Mouse (Mus musculus) MEL (cell line): ENCODE data around the gene Bach2. TPM values are rescaled to one million over a fixed set of nuclear protein-coding genes. Genes with fewer than 3 reads are reported as not detected.

ENCODE experiments used
- DNase-seq: peaks from one replicate; pipeline ENCODE4 v3.0.0; 2011; ENCODE audit warnings: low read depth, low spot score
- H3K27ac ChIP-seq: 2 replicates; pipeline ENCODE4 v1.5.1; 2012; ENCODE audit warnings: low read depth, mild to moderate bottlenecking, control low read depth, low read length, moderate library complexity; ENCODE audit not compliant: control insufficient read depth
- H3K27me3 ChIP-seq, 2 experiments: fragments of 150-350 bp in 1 of 2; sonication (generic) in 1 of 2; 2 replicates each; pipeline ENCODE4 v1.6.1; 2012; ENCODE audit warnings: low read length in 2 of 2, mild to moderate bottlenecking in 2 of 2, improper control_type of control experiment in 1 of 2, moderate library complexity in 1 of 2; ENCODE audit not compliant: insufficient read depth in 2 of 2, control insufficient read depth in 1 of 2
- H3K36me3 ChIP-seq, 2 experiments: 2 replicates each; pipeline ENCODE4 v1.6.1; 2012 to 2014; ENCODE audit warnings: low read length in 2 of 2, improper control_type of control experiment in 1 of 2, inconsistent platforms in 1 of 2, mild to moderate bottlenecking in 1 of 2; ENCODE audit not compliant: insufficient read depth in 2 of 2, control insufficient read depth in 1 of 2
- H3K4me1 ChIP-seq, 2 experiments: fragments of 150-350 bp in 1 of 2; sonication (generic) in 1 of 2; 2 replicates each; pipeline ENCODE4 v1.6.1; 2012; ENCODE audit warnings: low read length in 2 of 2, improper control_type of control experiment in 1 of 2, mild to moderate bottlenecking in 1 of 2; ENCODE audit not compliant: insufficient read depth in 2 of 2, control insufficient read depth in 1 of 2
- H3K4me3 ChIP-seq, 2 experiments: fragments of 150-350 bp in 1 of 2; sonication (generic) in 1 of 2; 2 replicates each; pipeline ENCODE4 v1.5.1; 2012; ENCODE audit warnings: low read depth in 2 of 2, low read length in 2 of 2, mild to moderate bottlenecking in 2 of 2, moderate library complexity in 2 of 2, control low read depth in 1 of 2, improper control_type of control experiment in 1 of 2; ENCODE audit not compliant: control insufficient read depth in 1 of 2, insufficient read depth in 1 of 2
- H3K79me2 ChIP-seq: 2 replicates; pipeline ENCODE4 v1.6.1; 2012; ENCODE audit warnings: mild to moderate bottlenecking, low read length, moderate library complexity; ENCODE audit not compliant: control insufficient read depth, poor library complexity, insufficient read depth
- H3K9ac ChIP-seq: 2 replicates; pipeline ENCODE4 v1.6.1; 2012; ENCODE audit warnings: low read depth, mild to moderate bottlenecking, control low read depth, low read length, moderate library complexity; ENCODE audit not compliant: control insufficient read depth, poor library complexity, severe bottlenecking
- H3K9me3 ChIP-seq: fragments of 150-350 bp; sonication (generic); replicated peaks from 2 replicates; pipeline ENCODE4 v1.6.1; 2012; ENCODE audit warnings: mild to moderate bottlenecking, low read length, improper control_type of control experiment, moderate library complexity; ENCODE audit not compliant: insufficient read depth
- BHLHE40 ChIP-seq: IDR thresholded peaks from 2 replicates; pipeline ENCODE4 v1.6.1; 2012; ENCODE audit warnings: low read depth, mild to moderate bottlenecking, inconsistent platforms, low read length, improper control_type of control experiment, borderline replicate concordance
- CTCF ChIP-seq, 3 experiments: IDR thresholded peaks in 2 of 3; conservative IDR thresholded peaks in 1 of 3; 2 replicates each; pipeline ENCODE4 v1.5.1; 2011 to 2012; ENCODE audit warnings: low read length in 3 of 3, low read depth in 2 of 3, mild to moderate bottlenecking in 2 of 3, improper control_type of control experiment in 1 of 3, inconsistent platforms in 1 of 3, mixed read lengths in 1 of 3, moderate library complexity in 1 of 3; ENCODE audit not compliant: control insufficient read depth in 1 of 3, insufficient read depth in 1 of 3, poor library complexity in 1 of 3, severe bottlenecking in 1 of 3
- ELF1 ChIP-seq: IDR thresholded peaks from 2 replicates; pipeline ENCODE4 v1.6.1; 2014; ENCODE audit warnings: low read depth, mild to moderate bottlenecking, inconsistent platforms, low read length, improper control_type of control experiment, moderate library complexity
- ETS1 ChIP-seq: IDR thresholded peaks from 2 replicates; pipeline ENCODE4 v1.6.1; 2012; ENCODE audit warnings: low read depth, mild to moderate bottlenecking, inconsistent platforms, low read length, improper control_type of control experiment, moderate library complexity
- GABPA ChIP-seq: IDR thresholded peaks from 2 replicates; pipeline ENCODE4 v1.6.1; 2012; ENCODE audit warnings: low read depth, mild to moderate bottlenecking, inconsistent platforms, low read length, improper control_type of control experiment, moderate library complexity
- GATA1 ChIP-seq: IDR thresholded peaks from 2 replicates; pipeline ENCODE4 v1.6.1; 2011; ENCODE audit warnings: low read depth, low read length, improper control_type of control experiment
- HCFC1 ChIP-seq: IDR thresholded peaks from 2 replicates; pipeline ENCODE4 v1.6.1; 2012; ENCODE audit warnings: low read depth, mild to moderate bottlenecking, inconsistent platforms, low read length, improper control_type of control experiment, moderate library complexity
- MAX ChIP-seq: IDR thresholded peaks from 2 replicates; pipeline ENCODE4 v1.6.1; 2011; ENCODE audit warnings: low read length, improper control_type of control experiment
- MYC ChIP-seq: IDR thresholded peaks from 2 replicates; pipeline ENCODE4 v1.6.1; 2011; ENCODE audit warnings: low read depth, mild to moderate bottlenecking, low read length, improper control_type of control experiment, moderate library complexity
- NELFE ChIP-seq: IDR thresholded peaks from 2 replicates; pipeline ENCODE4 v1.6.1; 2011; ENCODE audit warnings: low read depth, low read length, improper control_type of control experiment
- NRF1 ChIP-seq: IDR thresholded peaks from 2 replicates; pipeline ENCODE4 v1.6.1; 2014; ENCODE audit warnings: low read depth, mild to moderate bottlenecking, inconsistent platforms, low read length, improper control_type of control experiment, moderate library complexity; ENCODE audit not compliant: poor library complexity, insufficient read depth, severe bottlenecking
- POLR2AphosphoS2 ChIP-seq: IDR thresholded peaks from 2 replicates; pipeline ENCODE4 v1.6.1; 2011; ENCODE audit warnings: low read length, improper control_type of control experiment
- POLR2AphosphoS5 ChIP-seq: IDR thresholded peaks from 2 replicates; pipeline ENCODE4 v1.6.1; 2012; ENCODE audit warnings: low read depth, borderline replicate concordance, mild to moderate bottlenecking, inconsistent platforms, low read length, moderate library complexity, mixed read lengths
- RAD21 ChIP-seq: IDR thresholded peaks from 2 replicates; pipeline ENCODE4 v1.6.1; 2011; ENCODE audit warnings: mild to moderate bottlenecking, low read depth, low read length, improper control_type of control experiment
- RCOR1 ChIP-seq: IDR thresholded peaks from 2 replicates; pipeline ENCODE4 v1.6.1; 2012; ENCODE audit warnings: low read depth, mild to moderate bottlenecking, inconsistent platforms, low read length, improper control_type of control experiment
- SIN3A ChIP-seq: IDR thresholded peaks from 2 replicates; pipeline ENCODE4 v1.6.1; 2012; ENCODE audit warnings: low read length, improper control_type of control experiment, inconsistent platforms
- SMC3 ChIP-seq: IDR thresholded peaks from 2 replicates; pipeline ENCODE4 v1.6.1; 2011; ENCODE audit warnings: low read depth, low read length, improper control_type of control experiment
- TAL1 ChIP-seq: IDR thresholded peaks from 2 replicates; pipeline ENCODE4 v1.6.1; 2012; ENCODE audit warnings: mild to moderate bottlenecking, inconsistent platforms, low read length, moderate library complexity, mixed read lengths
- TBP ChIP-seq: IDR thresholded peaks from 2 replicates; pipeline ENCODE4 v1.8.0; 2011; ENCODE audit warnings: low read depth, low read length, improper control_type of control experiment
- TCF12 ChIP-seq: IDR thresholded peaks from 2 replicates; pipeline ENCODE4 v1.6.1; 2014; ENCODE audit warnings: low read depth, mild to moderate bottlenecking, inconsistent platforms, low read length, improper control_type of control experiment, moderate library complexity
- UBTF ChIP-seq: IDR thresholded peaks from 2 replicates; pipeline ENCODE4 v1.6.1; 2012; ENCODE audit warnings: low read depth, mild to moderate bottlenecking, inconsistent platforms, low read length, improper control_type of control experiment, moderate library complexity, borderline replicate concordance; ENCODE audit not compliant: insufficient read depth
- USF2 ChIP-seq, 2 experiments: IDR thresholded peaks; 2 replicates each; pipeline ENCODE4 v1.6.1; 2011 to 2012; ENCODE audit warnings: improper control_type of control experiment in 2 of 2, low read length in 2 of 2, borderline replicate concordance in 1 of 2, inconsistent platforms in 1 of 2, low read depth in 1 of 2, mild to moderate bottlenecking in 1 of 2; ENCODE audit not compliant: insufficient read depth in 1 of 2
- ZC3H11A ChIP-seq: IDR thresholded peaks from 2 replicates; pipeline ENCODE4 v1.6.1; 2012; ENCODE audit warnings: low read depth, mild to moderate bottlenecking, inconsistent platforms, low read length, improper control_type of control experiment
- ZKSCAN1 ChIP-seq: IDR thresholded peaks from 2 replicates; pipeline ENCODE4 v1.6.1; 2012; ENCODE audit warnings: low read depth, mild to moderate bottlenecking, inconsistent platforms, low read length, improper control_type of control experiment, moderate library complexity
- polyA plus RNA-seq, 2 experiments: library from polyadenylated mRNA; stranded (reverse) in 1 of 2; unstranded in 1 of 2; fragments of >175 nt in 1 of 2; fragments of >200 nt in 1 of 2; gene quantifications; 2 replicates each; pipeline versions ENCODE4 v1.2.1 to v1.2.4; 2012; ENCODE audit warnings: low replicate concordance in 2 of 2, low read depth in 1 of 2; ENCODE audit not compliant: insufficient read length in 2 of 2, insufficient read depth in 1 of 2, missing spikeins in 1 of 2
- total RNA-seq: library from RNA; depleted of rRNA; stranded (reverse); fragments of 300-350 nt; gene quantifications from 2 replicates; pipeline ENCODE4 v1.2.3, GENCODE M21; 2012

The Bach2 gene
- total and polyA plus RNA-seq, 3 experiments: 0.04 TPM; not detected in 2

DNA sequence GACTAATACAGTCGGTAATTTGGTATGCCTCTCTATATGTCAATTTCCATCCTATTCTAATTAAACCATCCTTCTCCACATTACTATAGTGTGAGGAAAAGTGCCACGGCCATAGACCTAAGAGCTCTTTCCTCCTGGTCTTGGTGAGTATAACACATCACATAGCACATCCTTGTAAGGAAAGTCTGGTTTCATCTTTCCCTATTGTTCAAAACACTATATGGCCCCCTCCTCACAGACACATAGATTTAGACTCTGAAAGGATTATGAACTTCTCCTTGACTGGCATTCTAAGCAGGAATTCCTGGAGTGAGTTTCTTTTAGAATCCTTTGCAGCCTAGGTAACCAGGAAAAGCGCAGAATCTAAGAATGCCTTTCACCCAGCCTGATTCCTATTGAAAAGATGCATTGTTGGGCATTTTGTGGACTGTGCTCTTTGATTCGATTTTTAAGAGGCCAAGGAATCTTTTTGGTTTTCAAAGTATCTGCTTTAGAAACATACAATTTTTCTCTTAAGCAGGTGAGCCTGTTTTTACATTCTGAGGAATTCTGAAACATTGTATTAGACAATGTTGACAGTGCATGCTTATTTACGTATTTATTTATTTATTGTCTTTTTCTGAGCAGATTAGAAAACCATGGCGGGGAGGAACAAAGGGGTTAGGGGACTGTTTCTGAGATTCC, 239.5 kb downstream of the Bach2 start:
- Histone ChIP-seq H3K4me3 (no peak overlapping the region), H3K79me2 (no peaks in the 10 kb centered on the region; the same call in 1 of the 2 replicates), H3K4me1 (no peaks in the 10 kb centered on the region), H3K27ac (no peak overlapping the region), H3K9ac (no peak overlapping the region), H3K9me3 (no peaks in the 10 kb centered on the region), H3K27me3 (peaks cover 0 to 7% of the 10 kb centered on the region in 2 experiments; a peak in 2 of 4 replicates), H3K36me3 (no peaks in the 10 kb centered on the region)
- DNase-seq: no peak
- no peak for TF ChIP-seq ZKSCAN1
- no peak for TF ChIP-seq NRF1
- TF ChIP-seq ETS1: no peak
- no peak for TF ChIP-seq BHLHE40
- no peak for TF ChIP-seq GATA1
- no peak for TF ChIP-seq ELF1
- no peak for TF ChIP-seq POLR2AphosphoS5
- no peak for TF ChIP-seq TBP
- no peak for TF ChIP-seq TAL1

DNA sequence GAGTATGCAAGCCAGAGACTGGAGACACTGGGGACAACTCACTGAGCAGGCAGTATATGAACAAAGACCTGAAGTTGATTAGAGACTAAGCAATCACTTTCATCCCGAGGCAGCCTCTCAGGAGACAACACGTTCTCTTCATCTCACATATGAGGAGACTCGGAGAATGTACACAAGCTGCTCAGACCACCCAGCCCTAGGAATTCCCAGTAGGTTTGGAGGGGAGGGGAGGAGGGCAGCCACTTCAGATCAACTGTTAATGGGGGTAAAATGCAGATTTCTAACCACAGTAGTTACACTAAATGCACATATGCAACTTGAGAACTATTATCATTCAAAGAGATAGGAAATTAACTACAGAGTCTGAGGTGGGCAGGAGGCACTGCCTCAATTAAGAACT, 240.6 kb downstream of the Bach2 start:
- DNase-seq: no peak
- no peaks in the 10 kb centered on the region for H3K4me1 ChIP-seq
- H3K9me3 ChIP-seq: no peaks in the 10 kb centered on the region
- H3K79me2 ChIP-seq: no peaks in the 10 kb centered on the region; the same call in 1 of the 2 replicates
- H3K36me3 ChIP-seq: no peaks in the 10 kb centered on the region
- H3K27ac ChIP-seq: no peak overlapping the region
- peaks cover 0 to 11% of the 10 kb centered on the region in 2 experiments; a peak in 3 of 4 replicates for H3K27me3 ChIP-seq
- H3K9ac ChIP-seq: no peak overlapping the region
- no peak for TF ChIP-seq ETS1
- no peak for TF ChIP-seq MYC
- TF ChIP-seq GATA1: no peak
- no peak for TF ChIP-seq UBTF
- TF ChIP-seq GABPA: no peak
- TF ChIP-seq ZC3H11A: no peak
- TF ChIP-seq HCFC1: no peak
- no peak for TF ChIP-seq ZKSCAN1
- no peak for TF ChIP-seq MAX
- TF ChIP-seq RCOR1: no peak
- TF ChIP-seq NELFE: no peak
- no peak for TF ChIP-seq USF2 (IDR thresholded peaks at IDR 0.05; ENCODE audit: borderline replicate concordance in 1 of 2, insufficient read depth in 1 of 2, low read depth in 1 of 2, low read length in 2 of 2)
- TF ChIP-seq POLR2AphosphoS2: no peak
- TF ChIP-seq CTCF (IDR thresholded peaks at IDR 0.05 in 2 of 3, conservative IDR thresholded peaks at IDR 0.05 in 1 of 3; ENCODE audit: control insufficient read depth in 1 of 3, insufficient read depth in 1 of 3, low read depth in 2 of 3, low read length in 3 of 3, poor library complexity in 1 of 3, severe bottlenecking in 1 of 3): no peak
- TF ChIP-seq SIN3A: no peak
- TF ChIP-seq RAD21: no peak
- TF ChIP-seq TCF12: no peak
- no peak for TF ChIP-seq SMC3
- TF ChIP-seq, all 39 proteins: peak for 0
- H3K4me3 ChIP-seq: no peak overlapping the region
